Mouse (Mus musculus): ENCODE data around the gene Cdca4. TPM values are rescaled to one million over a fixed set of nuclear protein-coding genes. Genes with fewer than 3 reads are reported as not detected.

Cdca4 gene
- polyA plus RNA-seq, 1 experiment from 2014 or later: 30.4 TPM

DNA sequence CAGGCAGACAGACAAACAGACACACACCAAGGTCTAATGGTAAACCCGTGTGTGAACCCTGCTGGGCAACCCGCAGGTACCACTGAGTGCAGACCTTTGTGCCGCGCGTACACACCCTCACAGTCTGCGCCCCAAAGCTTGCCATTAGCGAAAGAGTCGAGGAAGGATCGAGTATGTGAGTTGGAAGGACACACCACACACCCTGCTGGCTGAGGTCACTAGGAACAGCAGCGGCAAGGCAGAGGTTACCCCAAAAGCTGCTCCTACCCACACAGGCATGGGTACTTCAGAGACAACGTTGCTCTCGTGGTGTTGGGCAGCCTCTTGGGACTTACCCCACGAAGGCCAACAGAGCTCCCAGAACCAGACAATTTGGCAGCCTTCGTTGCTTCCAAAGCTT lies 56.9 kb downstream of the Cdca4 start:
- Histone ChIP-seq H3K36me3 (replicated peaks; ENCODE audit: insufficient read depth, low read length) (no peaks in the 10 kb centered on the region), H3K4me3 (ENCODE audit: low read depth, low read length) (no peak overlapping the region), H3K27ac (ENCODE audit: low read depth) (no peak overlapping the region), H3K4me2 (ENCODE audit: low read depth, low read length) (no peak overlapping the region), H3K9ac (replicated peaks) (no peak overlapping the region), H3K4me1 (ENCODE audit: insufficient read depth) (no peaks in the 10 kb centered on the region), H3K27me3 (ENCODE audit: insufficient read depth, low read length) (no peaks in the 10 kb centered on the region), H3K9me3 (ENCODE audit: low read length) (no peaks in the 10 kb centered on the region)
- 82% methylated on average over 14 of the region's 14 CpGs for WGBS (ENCODE audit: insufficient replicate concordance)
- ATAC-seq (no peak), DNase-seq (no peak)
- no peak for TF ChIP-seq EP300 (IDR thresholded peaks at IDR 0.05; ENCODE audit: low read depth)
- TF ChIP-seq CTCF (IDR thresholded peaks at IDR 0.05; ENCODE audit: low read depth): no peak

DNA sequence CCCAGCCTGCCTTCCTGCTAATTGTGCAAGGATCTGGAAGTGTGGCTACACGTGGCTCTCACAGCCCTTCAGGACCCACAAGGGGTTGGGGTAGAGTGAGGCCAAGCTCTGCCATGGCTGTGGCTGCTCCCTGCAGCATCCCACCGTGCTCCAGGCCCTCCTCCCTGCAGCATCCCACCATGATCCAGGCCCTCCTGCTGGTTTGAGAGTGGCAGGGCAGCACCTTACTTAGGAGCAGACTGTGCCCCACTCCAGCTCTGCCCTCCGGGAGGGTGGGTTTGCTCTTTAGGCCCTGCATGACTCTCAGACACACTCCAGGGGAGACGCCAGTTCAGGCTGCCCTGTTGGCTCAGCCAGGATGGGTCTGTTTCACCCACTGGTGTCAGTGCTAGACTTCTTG lies 58.8 kb downstream of the Cdca4 start:
- no peaks in the 10 kb centered on the region for H3K4me1 ChIP-seq (ENCODE audit: insufficient read depth)
- no peaks in the 10 kb centered on the region for H3K27me3 ChIP-seq (ENCODE audit: insufficient read depth, low read length)
- no peaks in the 10 kb centered on the region for H3K36me3 ChIP-seq (replicated peaks; ENCODE audit: insufficient read depth, low read length)
- no peaks in the 10 kb centered on the region for H3K9me3 ChIP-seq (ENCODE audit: low read length)
- H3K4me3 ChIP-seq (ENCODE audit: low read depth, low read length): no peak overlapping the region
- no peak overlapping the region for H3K27ac ChIP-seq (ENCODE audit: low read depth)
- DNase-seq: no peak
- no peak for ATAC-seq
- 71% methylated on average over 4 of the region's 4 CpGs for WGBS (ENCODE audit: insufficient replicate concordance)
- H3K4me2 ChIP-seq (ENCODE audit: low read depth, low read length): no peak overlapping the region
- no peak overlapping the region for H3K9ac ChIP-seq (replicated peaks)
- TF ChIP-seq EP300 (IDR thresholded peaks at IDR 0.05; ENCODE audit: low read depth): no peak
- TF ChIP-seq CTCF (IDR thresholded peaks at IDR 0.05; ENCODE audit: low read depth): no peak

Other genes starting within 250 kb of the Cdca4 start
- gene Inf2, start 240.6 kb downstream of the Cdca4 start, polyA plus RNA-seq (2015; fragmentation: Nextera tagmentation; extraction: Ambion mirVana): 1.8 and 1.9 TPM in 2 replicates
- gene Adssl1, start 209.4 kb downstream of the Cdca4 start, polyA plus RNA-seq (2015; fragmentation: Nextera tagmentation; extraction: Ambion mirVana): 22.8 and 24.4 TPM in 2 replicates
- 55.6 and 62.2 TPM in 2 replicates for gene Siva1, start 184.7 kb downstream of the Cdca4 start, polyA plus RNA-seq (2015; fragmentation: Nextera tagmentation; extraction: Ambion mirVana)
- 26.7 and 29.3 TPM in 2 replicates for gene Akt1, start 154.5 kb downstream of the Cdca4 start, polyA plus RNA-seq (2015; fragmentation: Nextera tagmentation; extraction: Ambion mirVana)
- gene Zbtb42, start 150.6 kb downstream of the Cdca4 start, polyA plus RNA-seq (2015; fragmentation: Nextera tagmentation; extraction: Ambion mirVana): 1.3 and 1.6 TPM in 2 replicates
- gene Cep170b, start 109.0 kb downstream of the Cdca4 start, polyA plus RNA-seq (2015; fragmentation: Nextera tagmentation; extraction: Ambion mirVana): 4.0 and 4.8 TPM in 2 replicates
- 20.9 and 22.4 TPM in 2 replicates for gene Pld4, start 68.8 kb downstream of the Cdca4 start, polyA plus RNA-seq (2015; fragmentation: Nextera tagmentation; extraction: Ambion mirVana)
- 0.22 and 0.36 TPM in 2 replicates for gene Ahnak2, start 26.8 kb downstream of the Cdca4 start, polyA plus RNA-seq (2015; fragmentation: Nextera tagmentation; extraction: Ambion mirVana)
- gene Clba1, start 20.5 kb downstream of the Cdca4 start, polyA plus RNA-seq (2015; fragmentation: Nextera tagmentation; extraction: Ambion mirVana): 0.69 TPM in 2 replicates
- gene Gpr132, start 38.8 kb upstream of the Cdca4 start, polyA plus RNA-seq (2015; fragmentation: Nextera tagmentation; extraction: Ambion mirVana): 0.26 and 0.34 TPM in 2 replicates
- 0.14 and 0.22 TPM in 2 replicates for gene Jag2, start 100.4 kb upstream of the Cdca4 start, polyA plus RNA-seq (2015; fragmentation: Nextera tagmentation; extraction: Ambion mirVana)
- 30.0 and 30.6 TPM in 2 replicates for gene Nudt14, start 112.7 kb upstream of the Cdca4 start, polyA plus RNA-seq (2015; fragmentation: Nextera tagmentation; extraction: Ambion mirVana)
- gene Btbd6, start 147.1 kb upstream of the Cdca4 start, polyA plus RNA-seq (2015; fragmentation: Nextera tagmentation; extraction: Ambion mirVana): 4.1 and 4.7 TPM in 2 replicates
- gene Brf1, start 171.3 kb upstream of the Cdca4 start, polyA plus RNA-seq (2015; fragmentation: Nextera tagmentation; extraction: Ambion mirVana): 17.0 and 18.4 TPM in 2 replicates
- 3.9 and 4.0 TPM in 2 replicates for gene Pacs2, start 185.1 kb upstream of the Cdca4 start, polyA plus RNA-seq (2015; fragmentation: Nextera tagmentation; extraction: Ambion mirVana)
- gene Tex22, start 245.1 kb upstream of the Cdca4 start, polyA plus RNA-seq (2015; fragmentation: Nextera tagmentation; extraction: Ambion mirVana): not detected in 2 replicates

Data from liver, postnatal 0 days (tissue).